Mouse (Mus musculus): ENCODE results near the gene Txndc5. TPM values are rescaled to one million over a fixed set of nuclear protein-coding genes. Genes with fewer than 3 reads are reported as not detected.

Gene Txndc5
- total RNA-seq, 1 experiment = 191 TPM

DNA sequence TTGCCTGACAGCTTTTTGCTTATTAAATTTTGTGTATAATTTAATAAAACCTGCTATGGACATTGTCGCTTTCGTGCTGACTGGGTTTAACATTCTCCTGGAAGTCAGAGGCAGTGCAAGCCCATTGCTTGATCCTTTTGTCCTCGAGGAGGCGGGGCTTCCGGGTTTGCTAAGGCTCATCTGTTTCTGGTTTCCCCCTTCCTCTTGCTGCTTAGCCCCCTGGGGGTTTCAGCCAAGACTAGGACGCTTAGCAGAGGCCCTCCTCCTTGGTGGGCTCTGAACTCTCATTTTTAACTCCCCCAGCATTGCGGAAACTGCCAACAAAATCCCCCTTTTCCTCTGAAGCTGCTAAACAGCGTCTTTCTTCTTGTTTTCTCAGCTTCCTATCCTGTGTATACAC lies 51.7 kb downstream of the Txndc5 start:
- Histone ChIP-seq H3K9ac (ENCODE audit: insufficient read depth, low read depth, low read length, poor library complexity, severe bottlenecking) (no peak overlapping the region), H3K27ac (ENCODE audit: insufficient read depth, low read depth, low read length, poor library complexity, severe bottlenecking) (no peak overlapping the region), H3K4me3 (ENCODE audit: insufficient read depth in 1 of 2, low read depth in 1 of 2, low read length in 2 of 2, poor library complexity in 1 of 2, severe bottlenecking in 1 of 2) (no peak overlapping the region), H3K4me1 (ENCODE audit: control insufficient read depth in 2 of 2, insufficient read depth in 2 of 2, low read length in 2 of 2, poor library complexity in 1 of 2) (peaks cover 0 to 1% of the 10 kb centered on the region in 2 experiments; a peak in 1 of 4 replicates), H3K36me3 (ENCODE audit: control insufficient read depth, insufficient read depth, low read length, poor library complexity, severe bottlenecking) (no peaks in the 10 kb centered on the region), H3K9me3 (ENCODE audit: control insufficient read depth, insufficient read depth, low read depth, low read length) (no peaks in the 10 kb centered on the region)
- in situ Hi-C loops (cut with MboI; ENCODE audit: low sequenced_read_pairs in 2 of 2, unreplicated experiment in 2 of 2) = no loop called here
- TF ChIP-seq ZNF384 (IDR thresholded peaks at IDR 0.05; ENCODE audit: low read depth, low read length) (no peak), MAFK (IDR thresholded peaks at IDR 0.05; ENCODE audit: insufficient read depth, low read depth, low read length) (no peak), ZC3H11A (IDR thresholded peaks at IDR 0.05; ENCODE audit: borderline replicate concordance, low read depth, low read length) (no peak), HCFC1 (IDR thresholded peaks at IDR 0.05; ENCODE audit: borderline replicate concordance, insufficient read depth, low read length) (no peak), CHD2 (IDR thresholded peaks at IDR 0.05; ENCODE audit: low read depth, low read length) (no peak)
- no peak for DNase-seq (ENCODE audit: low read depth, low spot score)

DNA sequence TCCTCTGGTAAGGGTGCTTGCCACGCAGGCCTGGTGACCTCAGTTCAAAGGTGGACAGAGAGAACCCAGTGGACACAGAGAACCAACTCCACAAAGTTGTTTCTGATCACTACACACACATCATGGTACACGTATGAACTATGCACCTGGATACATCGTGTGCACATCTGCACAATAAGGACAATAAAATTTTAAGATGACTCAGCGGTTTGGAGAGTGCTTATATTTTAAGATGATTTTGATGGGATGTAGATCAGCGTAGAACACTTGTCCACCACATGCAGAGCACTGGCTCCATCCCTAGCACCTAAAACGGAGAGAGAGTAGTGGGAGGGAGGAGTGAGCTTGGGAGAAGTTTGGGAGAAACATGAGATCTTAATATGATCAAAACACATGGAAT lies 55.1 kb downstream of the Txndc5 start:
- in situ Hi-C loops (cut with MboI; ENCODE audit: low sequenced_read_pairs in 2 of 2, unreplicated experiment in 2 of 2) = no loop called here
- H3K9me3 ChIP-seq (ENCODE audit: control insufficient read depth, insufficient read depth, low read depth, low read length) = no peaks in the 10 kb centered on the region
- DNase-seq (ENCODE audit: low read depth, low spot score) = no peak
- no peak overlapping the region for H3K27ac ChIP-seq (ENCODE audit: insufficient read depth, low read depth, low read length, poor library complexity, severe bottlenecking)
- no peaks in the 10 kb centered on the region for H3K36me3 ChIP-seq (ENCODE audit: control insufficient read depth, insufficient read depth, low read length, poor library complexity, severe bottlenecking)
- H3K4me1 ChIP-seq (ENCODE audit: control insufficient read depth in 2 of 2, insufficient read depth in 2 of 2, low read length in 2 of 2, poor library complexity in 1 of 2) = peaks cover 0 to 1% of the 10 kb centered on the region in 2 experiments; a peak in 1 of 4 replicates
- no peak overlapping the region for H3K9ac ChIP-seq (ENCODE audit: insufficient read depth, low read depth, low read length, poor library complexity, severe bottlenecking)
- no peak overlapping the region for H3K4me3 ChIP-seq (ENCODE audit: insufficient read depth in 1 of 2, low read depth in 1 of 2, low read length in 2 of 2, poor library complexity in 1 of 2, severe bottlenecking in 1 of 2)
- TF ChIP-seq ZC3H11A (IDR thresholded peaks at IDR 0.05; ENCODE audit: borderline replicate concordance, low read depth, low read length) (no peak), MAFK (IDR thresholded peaks at IDR 0.05; ENCODE audit: insufficient read depth, low read depth, low read length) (peak; percentile 58; the same call in 1 of the 2 replicates)

DNA sequence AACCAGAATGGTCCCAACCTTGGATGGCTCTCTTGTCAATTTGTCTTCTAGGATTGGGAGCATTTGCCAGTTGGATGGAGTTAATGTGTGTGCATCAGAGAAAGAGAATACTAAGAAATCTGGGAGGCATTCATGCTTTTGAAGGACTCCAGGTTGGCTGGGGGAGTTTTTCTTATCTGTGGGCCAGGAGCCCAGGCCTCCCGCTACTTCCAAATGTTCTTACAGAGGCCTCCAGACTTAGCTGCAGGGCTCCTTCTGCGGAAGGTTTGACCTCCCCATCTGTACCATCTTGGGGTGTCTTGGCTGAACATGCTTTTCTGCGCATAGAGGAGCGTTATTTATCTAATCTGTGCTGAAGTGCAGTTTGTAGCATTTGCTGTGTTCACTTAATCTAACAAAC lies 56.0 kb downstream of the Txndc5 start:
- no peak for DNase-seq (ENCODE audit: low read depth, low spot score)
- Histone ChIP-seq H3K9ac (ENCODE audit: insufficient read depth, low read depth, low read length, poor library complexity, severe bottlenecking) (no peak overlapping the region), H3K4me1 (ENCODE audit: control insufficient read depth in 2 of 2, insufficient read depth in 2 of 2, low read length in 2 of 2, poor library complexity in 1 of 2) (peaks cover 0 to 1% of the 10 kb centered on the region in 2 experiments; a peak in 1 of 4 replicates), H3K9me3 (ENCODE audit: control insufficient read depth, insufficient read depth, low read depth, low read length) (no peaks in the 10 kb centered on the region), H3K36me3 (ENCODE audit: control insufficient read depth, insufficient read depth, low read length, poor library complexity, severe bottlenecking) (no peaks in the 10 kb centered on the region), H3K4me3 (ENCODE audit: insufficient read depth in 1 of 2, low read depth in 1 of 2, low read length in 2 of 2, poor library complexity in 1 of 2, severe bottlenecking in 1 of 2) (no peak overlapping the region), H3K27ac (ENCODE audit: insufficient read depth, low read depth, low read length, poor library complexity, severe bottlenecking) (no peak overlapping the region)
- in situ Hi-C loops (cut with MboI; ENCODE audit: low sequenced_read_pairs in 2 of 2, unreplicated experiment in 2 of 2) = no loop called here
- no peak for TF ChIP-seq CHD2 (IDR thresholded peaks at IDR 0.05; ENCODE audit: low read depth, low read length)
- TF ChIP-seq MAFK (IDR thresholded peaks at IDR 0.05; ENCODE audit: insufficient read depth, low read depth, low read length) = no peak

DNA sequence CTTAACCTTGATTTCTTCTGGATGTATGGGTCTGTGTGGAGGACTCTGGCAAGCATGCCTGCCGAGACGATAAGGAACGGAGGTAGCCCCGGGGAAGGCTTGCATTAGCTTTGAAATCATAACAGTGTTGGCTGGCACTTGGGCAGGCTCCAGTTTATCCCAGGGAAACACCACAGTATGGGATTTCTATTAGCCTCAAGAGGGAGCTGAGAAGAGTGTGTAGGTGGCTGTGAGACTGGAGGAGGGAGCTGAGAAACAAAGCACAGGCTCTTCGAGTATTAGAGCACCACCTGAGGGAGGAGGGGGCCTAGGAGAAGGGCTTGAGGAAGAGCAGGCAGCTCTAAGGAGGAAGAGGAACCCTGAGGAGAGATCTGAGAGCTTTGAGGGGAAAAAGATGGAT lies 57.7 kb downstream of the Txndc5 start:
- H3K4me1 ChIP-seq (ENCODE audit: control insufficient read depth in 2 of 2, insufficient read depth in 2 of 2, low read length in 2 of 2, poor library complexity in 1 of 2) = no peaks in the 10 kb centered on the region
- no peak for TF ChIP-seq ZC3H11A (IDR thresholded peaks at IDR 0.05; ENCODE audit: borderline replicate concordance, low read depth, low read length)
- TF ChIP-seq CHD2 (IDR thresholded peaks at IDR 0.05; ENCODE audit: low read depth, low read length) = no peak
- TF ChIP-seq HCFC1 (IDR thresholded peaks at IDR 0.05; ENCODE audit: borderline replicate concordance, insufficient read depth, low read length) = no peak
- no peak for TF ChIP-seq MAFK (IDR thresholded peaks at IDR 0.05; ENCODE audit: insufficient read depth, low read depth, low read length)
- TF ChIP-seq ZNF384 (IDR thresholded peaks at IDR 0.05; ENCODE audit: low read depth, low read length) = no peak
- DNase-seq (ENCODE audit: low read depth, low spot score) = no peak
- H3K27ac ChIP-seq (ENCODE audit: insufficient read depth, low read depth, low read length, poor library complexity, severe bottlenecking) = no peak overlapping the region
- H3K36me3 ChIP-seq (ENCODE audit: control insufficient read depth, insufficient read depth, low read length, poor library complexity, severe bottlenecking) = no peaks in the 10 kb centered on the region
- no peak overlapping the region for H3K4me3 ChIP-seq (ENCODE audit: insufficient read depth in 1 of 2, low read depth in 1 of 2, low read length in 2 of 2, poor library complexity in 1 of 2, severe bottlenecking in 1 of 2)
- H3K9ac ChIP-seq (ENCODE audit: insufficient read depth, low read depth, low read length, poor library complexity, severe bottlenecking) = no peak overlapping the region
- H3K9me3 ChIP-seq (ENCODE audit: control insufficient read depth, insufficient read depth, low read depth, low read length) = no peaks in the 10 kb centered on the region
- in situ Hi-C loops (cut with MboI; ENCODE audit: low sequenced_read_pairs in 2 of 2, unreplicated experiment in 2 of 2) = no loop called here

DNA sequence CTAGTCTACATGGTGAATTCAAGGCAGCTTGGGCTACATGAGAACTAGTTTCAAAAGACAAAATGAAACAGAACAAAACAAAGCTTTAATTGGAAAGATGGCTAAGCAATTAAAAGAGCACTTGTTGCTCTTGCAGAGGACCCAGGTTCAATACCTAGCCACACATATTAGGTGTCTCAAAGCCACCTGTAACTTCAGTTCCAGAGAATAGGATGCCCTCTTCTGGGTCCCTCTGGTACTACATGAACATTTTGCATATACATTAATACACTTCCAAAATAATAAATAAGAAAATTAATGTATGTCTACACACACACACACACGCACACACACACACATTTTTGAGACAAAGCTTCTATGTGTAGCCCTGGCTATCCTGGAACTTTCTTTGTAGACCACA lies 65.2 kb downstream of the Txndc5 start:
- DNase-seq (ENCODE audit: low read depth, low spot score) = no peak
- Histone ChIP-seq H3K9me3 (ENCODE audit: control insufficient read depth, insufficient read depth, low read depth, low read length) (no peaks in the 10 kb centered on the region), H3K27ac (ENCODE audit: insufficient read depth, low read depth, low read length, poor library complexity, severe bottlenecking) (no peak overlapping the region), H3K9ac (ENCODE audit: insufficient read depth, low read depth, low read length, poor library complexity, severe bottlenecking) (no peak overlapping the region), H3K4me1 (ENCODE audit: control insufficient read depth in 2 of 2, insufficient read depth in 2 of 2, low read length in 2 of 2, poor library complexity in 1 of 2) (no peaks in the 10 kb centered on the region), H3K36me3 (ENCODE audit: control insufficient read depth, insufficient read depth, low read length, poor library complexity, severe bottlenecking) (no peaks in the 10 kb centered on the region), H3K4me3 (ENCODE audit: insufficient read depth in 1 of 2, low read depth in 1 of 2, low read length in 2 of 2, poor library complexity in 1 of 2, severe bottlenecking in 1 of 2) (no peak overlapping the region)
- TF ChIP-seq MAFK (IDR thresholded peaks at IDR 0.05; ENCODE audit: insufficient read depth, low read depth, low read length) (no peak), ZC3H11A (IDR thresholded peaks at IDR 0.05; ENCODE audit: borderline replicate concordance, low read depth, low read length) (0 out of 2 replicates have a peak, but pooled peaks have one; percentile 17)
- in situ Hi-C loops (cut with MboI; ENCODE audit: low sequenced_read_pairs in 2 of 2, unreplicated experiment in 2 of 2) = no loop called here
